Mouse (Mus musculus): ENCODE results near the gene Tapbpl. TPM values are rescaled to one million over a fixed set of nuclear protein-coding genes. Genes with fewer than 3 reads are reported as not detected.

Gene Tapbpl
- polyA plus RNA-seq, 1 experiment from 2014 or later = 2.5 TPM

DNA sequence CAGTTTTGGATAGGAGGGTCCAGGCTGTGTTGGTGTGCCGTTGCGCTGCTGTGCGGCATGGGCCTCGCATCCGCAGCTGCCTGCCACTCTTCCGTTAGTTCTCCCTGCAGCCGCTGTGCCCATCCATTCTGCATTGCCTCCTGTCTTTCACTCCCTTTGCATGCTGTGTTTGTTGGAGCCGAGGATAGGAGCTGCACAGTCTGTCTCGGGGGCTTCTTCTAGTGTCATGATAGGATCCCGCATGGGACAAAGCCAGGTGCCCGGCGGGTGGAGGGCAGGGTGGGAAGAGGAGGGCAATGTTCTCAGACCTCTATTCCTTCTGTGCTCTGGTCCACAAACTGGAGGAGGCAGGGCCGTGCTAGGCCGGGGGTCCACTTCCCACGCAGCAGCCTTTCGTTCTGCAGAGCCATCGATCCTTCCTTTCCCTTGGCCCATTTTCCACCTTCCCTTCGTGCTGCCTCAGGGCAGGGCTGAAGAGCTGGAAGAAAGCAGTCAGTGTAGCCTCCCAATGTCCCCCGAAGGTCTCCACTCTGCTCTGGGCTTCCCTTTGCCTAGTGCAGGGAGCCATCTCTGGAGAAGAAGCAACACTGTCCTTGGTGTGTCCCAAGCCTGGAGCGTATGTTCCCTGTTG, 10.4 kb downstream of the Tapbpl start:
- Histone ChIP-seq H3K4me3 (no peak overlapping the region), H3K27ac (no peak overlapping the region), H3K9me3 (no peaks in the 10 kb centered on the region), H3K9ac (no peak overlapping the region; the same call in 1 of the 2 replicates), H3K4me1 (peaks cover 4% of the 10 kb centered on the region; the same call in 1 of the 2 replicates), H3K36me3 (no peaks in the 10 kb centered on the region), H3K27me3 (no peaks in the 10 kb centered on the region; the same call in 1 of the 2 replicates), H3K4me2 (replicated peaks) (no peak overlapping the region)
- 88% methylated on average over 20 of the region's 20 CpGs for WGBS
- ATAC-seq (ENCODE audit: insufficient number of reproducible peaks, insufficient read depth, low FRiP score, low TSS enrichment) = no peak

GRCm38 (mm10) chr6:125218963-125219362, 12.7 kb downstream of the Tapbpl start:
- no peak overlapping the region for H3K9ac ChIP-seq
- no peak overlapping the region for H3K27ac ChIP-seq
- H3K4me2 ChIP-seq (replicated peaks) = no peak overlapping the region
- peaks cover 6% of the 10 kb centered on the region; the same call in 1 of the 2 replicates for H3K4me1 ChIP-seq
- H3K9me3 ChIP-seq = no peaks in the 10 kb centered on the region
- WGBS = 78% methylated on average over 4 of the region's 4 CpGs
- H3K27me3 ChIP-seq = peaks cover 2% of the 10 kb centered on the region
- no peak overlapping the region for H3K4me3 ChIP-seq
- no peak for ATAC-seq (ENCODE audit: insufficient number of reproducible peaks, insufficient read depth, low FRiP score, low TSS enrichment)
- H3K36me3 ChIP-seq = no peaks in the 10 kb centered on the region

DNA sequence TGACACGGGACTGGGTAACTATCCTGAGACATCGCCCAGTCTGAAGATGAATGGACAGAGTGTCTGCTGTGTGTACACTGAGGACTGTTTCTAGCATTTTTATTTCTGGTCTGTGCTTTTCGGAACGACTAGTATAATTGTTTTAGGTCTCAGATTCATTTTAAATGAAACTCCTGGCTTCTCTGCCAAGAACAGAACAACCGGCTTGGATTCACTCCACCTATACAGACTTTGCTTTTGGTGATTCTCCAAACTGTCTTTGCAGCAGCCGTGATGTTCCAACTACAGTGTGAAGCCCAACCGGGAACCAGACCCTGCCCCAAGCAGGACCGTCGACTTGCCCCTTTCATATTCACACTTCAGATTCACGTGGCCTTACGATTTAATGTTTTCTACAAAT, 13.8 kb downstream of the Tapbpl start:
- no peak overlapping the region for H3K4me3 ChIP-seq
- H3K27ac ChIP-seq = no peak overlapping the region
- H3K9ac ChIP-seq = no peak overlapping the region
- H3K27me3 ChIP-seq = peaks cover 12% of the 10 kb centered on the region
- no peaks in the 10 kb centered on the region for H3K36me3 ChIP-seq
- no peaks in the 10 kb centered on the region for H3K9me3 ChIP-seq
- H3K4me1 ChIP-seq = peaks cover 6% of the 10 kb centered on the region; the same call in 1 of the 2 replicates
- no peak for ATAC-seq (ENCODE audit: insufficient number of reproducible peaks, insufficient read depth, low FRiP score, low TSS enrichment)
- no peak overlapping the region for H3K4me2 ChIP-seq (replicated peaks)
- 88% methylated on average over 11 of the region's 11 CpGs for WGBS

GRCm38 (mm10) chr6:125216898-125217297, 14.8 kb downstream of the Tapbpl start:
- 78% methylated on average over 2 of the region's 2 CpGs for WGBS
- H3K27ac ChIP-seq = no peak overlapping the region
- no peak overlapping the region for H3K9ac ChIP-seq
- H3K4me3 ChIP-seq = no peak overlapping the region
- no peaks in the 10 kb centered on the region for H3K9me3 ChIP-seq
- H3K4me2 ChIP-seq (replicated peaks) = 0 out of 2 replicates have a peak overlapping the region, but pooled peaks have one; percentile 96
- H3K36me3 ChIP-seq = no peaks in the 10 kb centered on the region
- H3K4me1 ChIP-seq = peaks cover 6% of the 10 kb centered on the region; the same call in 1 of the 2 replicates
- peaks cover 12% of the 10 kb centered on the region for H3K27me3 ChIP-seq
- no peak for ATAC-seq (ENCODE audit: insufficient number of reproducible peaks, insufficient read depth, low FRiP score, low TSS enrichment)

DNA sequence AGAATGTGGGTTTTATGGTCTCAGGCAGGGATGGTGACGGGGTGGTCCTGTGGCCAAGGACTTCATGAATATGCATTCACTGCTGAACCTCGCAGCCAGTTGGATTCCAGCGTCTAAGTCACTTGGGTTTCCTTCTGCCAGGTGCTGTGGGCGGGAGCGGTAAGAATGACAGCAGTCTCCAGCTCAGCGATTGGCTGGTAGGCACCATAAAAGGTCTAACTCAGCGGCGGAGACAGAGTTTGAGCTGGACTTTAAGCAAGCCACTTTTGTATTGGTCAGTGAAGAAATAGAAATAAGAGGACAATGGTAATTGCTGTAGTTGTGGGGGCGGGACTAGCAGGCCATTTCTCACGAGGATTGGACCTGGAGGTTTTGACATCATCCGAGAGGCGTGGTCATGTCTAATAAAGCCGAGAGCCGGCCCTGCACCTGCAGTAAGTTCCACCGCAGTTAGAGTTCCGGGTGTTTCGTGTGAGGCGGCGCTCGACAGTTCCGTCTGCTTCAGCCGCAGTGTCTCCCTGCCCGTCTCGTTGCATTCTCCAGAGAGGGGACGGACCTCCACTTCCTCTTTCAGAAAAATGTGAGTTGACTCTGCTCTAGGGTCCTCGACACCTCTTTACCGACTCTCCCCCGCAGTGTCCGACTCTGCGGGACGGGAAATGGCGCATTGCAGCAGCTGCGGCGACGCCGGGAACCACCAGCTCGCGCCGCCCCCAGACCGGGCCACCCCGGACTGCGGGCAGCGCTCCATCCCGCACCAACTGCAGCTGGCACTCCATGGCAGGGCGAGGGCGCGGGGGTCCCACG, 16.3 kb downstream of the Tapbpl start, which contains the start of gene Vamp1:
Gene Vamp1, plus strand, starts transcription at position 404 of the 807 bp plus-strand sequence.
- H3K27ac ChIP-seq = 0 out of 2 replicates have a peak within 1 kb of the TSS, but pooled peaks have one; percentile 17
- peak within 1 kb of the TSS; percentile 96 for H3K4me2 ChIP-seq (replicated peaks)
- peak within 1 kb of the TSS; percentile 64 for H3K9ac ChIP-seq
- WGBS = under 1% methylated on average over 48 of the region's 48 CpGs
- H3K4me3 ChIP-seq = peak within 1 kb of the TSS; percentile 69
- ATAC-seq (ENCODE audit: insufficient number of reproducible peaks, insufficient read depth, low FRiP score, low TSS enrichment) = peak; percentile 91
- H3K9me3 ChIP-seq = no peaks in the 10 kb centered on the region
- no peaks in the 10 kb centered on the region for H3K36me3 ChIP-seq
- peaks cover 6% of the 10 kb centered on the region; the same call in 1 of the 2 replicates for H3K4me1 ChIP-seq
- H3K27me3 ChIP-seq = peaks cover 12% of the 10 kb centered on the region

- 80% methylated on average over 6 of the region's 6 CpGs for WGBS
- no peak for ATAC-seq (ENCODE audit: insufficient number of reproducible peaks, insufficient read depth, low FRiP score, low TSS enrichment)
- no peak overlapping the region for H3K4me2 ChIP-seq (replicated peaks)
- H3K4me1 ChIP-seq = peaks cover 6% of the 10 kb centered on the region; the same call in 1 of the 2 replicates
- H3K27me3 ChIP-seq = peaks cover 12% of the 10 kb centered on the region
- H3K36me3 ChIP-seq = no peaks in the 10 kb centered on the region
- H3K4me3 ChIP-seq = no peak overlapping the region
- H3K9ac ChIP-seq = no peak overlapping the region
- no peak overlapping the region for H3K27ac ChIP-seq
- no peaks in the 10 kb centered on the region for H3K9me3 ChIP-seq
Measured at GRCm38 (mm10) chr6:125213715-125214114, 17.9 kb downstream of the Tapbpl start.

DNA sequence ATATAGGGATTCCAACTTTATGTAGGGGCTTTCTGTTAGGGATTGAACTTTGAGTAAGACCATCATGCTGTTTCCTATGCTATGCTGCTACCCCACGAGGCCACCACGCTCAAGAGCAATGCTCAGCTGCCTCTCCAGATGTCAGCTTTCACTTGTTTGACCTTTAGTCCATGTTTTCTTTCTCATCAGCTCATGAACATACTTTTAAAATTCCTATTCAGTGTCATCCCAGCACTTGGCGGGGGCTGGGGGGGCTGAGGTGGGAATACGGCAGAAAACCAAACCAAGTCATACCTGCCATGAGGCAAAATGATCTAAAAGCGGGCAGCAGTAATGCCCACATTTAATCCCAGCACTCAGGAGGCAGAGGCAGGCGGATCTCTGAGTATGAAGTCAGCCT, 18.5 kb downstream of the Tapbpl start:
- H3K27ac ChIP-seq = no peak overlapping the region
- peaks cover 12% of the 10 kb centered on the region for H3K27me3 ChIP-seq
- 70% methylated on average over 6 of the region's 6 CpGs for WGBS
- peaks cover 6% of the 10 kb centered on the region; the same call in 1 of the 2 replicates for H3K4me1 ChIP-seq
- no peaks in the 10 kb centered on the region for H3K36me3 ChIP-seq
- H3K4me2 ChIP-seq (replicated peaks) = no peak overlapping the region
- H3K4me3 ChIP-seq = no peak overlapping the region
- no peaks in the 10 kb centered on the region for H3K9me3 ChIP-seq
- no peak overlapping the region for H3K9ac ChIP-seq
- ATAC-seq (ENCODE audit: insufficient number of reproducible peaks, insufficient read depth, low FRiP score, low TSS enrichment) = no peak

DNA sequence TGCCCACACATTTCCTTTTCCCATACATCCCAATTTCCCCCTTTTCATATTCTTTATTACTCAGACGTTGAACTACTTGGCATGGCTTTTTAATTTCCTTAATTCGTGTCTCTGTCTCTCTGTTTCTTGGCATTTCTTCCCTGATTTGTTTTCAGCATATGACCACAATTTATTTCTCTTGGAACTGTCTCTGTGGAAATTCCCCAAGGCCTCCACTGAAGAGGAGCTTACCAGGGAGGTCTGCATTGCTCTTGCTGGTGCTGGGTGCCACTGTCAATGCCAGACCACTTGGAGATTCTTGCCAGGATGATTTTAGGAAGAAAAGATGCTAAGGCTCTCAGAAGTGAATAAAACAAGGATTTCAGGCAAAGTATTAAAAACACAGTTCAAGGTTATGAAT, 19.0 kb downstream of the Tapbpl start:
- Histone ChIP-seq H3K4me2 (replicated peaks) (no peak overlapping the region), H3K4me1 (peaks cover 6% of the 10 kb centered on the region; the same call in 1 of the 2 replicates), H3K36me3 (no peaks in the 10 kb centered on the region), H3K9me3 (no peaks in the 10 kb centered on the region), H3K27me3 (peaks cover 12% of the 10 kb centered on the region), H3K9ac (no peak overlapping the region), H3K4me3 (no peak overlapping the region), H3K27ac (no peak overlapping the region)
- ATAC-seq (ENCODE audit: insufficient number of reproducible peaks, insufficient read depth, low FRiP score, low TSS enrichment) = no peak
- 49% methylated on average over 2 of the region's 2 CpGs for WGBS

DNA sequence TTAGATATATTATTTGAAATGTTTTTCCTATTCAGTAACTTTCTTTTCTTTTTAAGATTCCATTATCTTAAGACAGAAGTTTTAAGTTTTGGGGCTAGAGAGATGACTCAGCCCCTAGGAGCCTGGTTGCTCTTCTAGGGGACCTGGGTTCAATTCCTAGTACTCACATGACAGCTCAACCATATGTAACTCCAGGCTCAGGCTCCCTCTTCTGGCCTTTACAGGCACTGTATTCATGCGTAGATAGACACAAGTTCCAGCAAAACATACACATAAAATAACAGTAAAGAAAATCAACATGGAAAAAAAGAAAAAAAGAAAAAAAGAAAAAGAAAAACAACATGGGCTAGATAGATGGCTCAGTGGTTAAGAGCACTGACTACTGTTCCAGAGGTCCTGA, 21.2 kb downstream of the Tapbpl start:
- H3K27ac ChIP-seq = no peak overlapping the region
- H3K9ac ChIP-seq = no peak overlapping the region
- H3K27me3 ChIP-seq = peaks cover 12% of the 10 kb centered on the region
- H3K4me1 ChIP-seq = no peaks in the 10 kb centered on the region
- H3K4me3 ChIP-seq = no peak overlapping the region
- no peak for ATAC-seq (ENCODE audit: insufficient number of reproducible peaks, insufficient read depth, low FRiP score, low TSS enrichment)
- no peaks in the 10 kb centered on the region for H3K36me3 ChIP-seq
- WGBS = 72% methylated on average over 1 of the region's 1 CpGs
- no peak overlapping the region for H3K4me2 ChIP-seq (replicated peaks)
- H3K9me3 ChIP-seq = no peaks in the 10 kb centered on the region

- Histone ChIP-seq H3K4me2 (replicated peaks) (no peak overlapping the region), H3K27ac (no peak overlapping the region), H3K4me1 (0 out of 2 replicates have a peak, but pooled peaks cover 3% of the 10 kb centered on the region), H3K4me3 (no peak overlapping the region), H3K9me3 (no peaks in the 10 kb centered on the region), H3K27me3 (no peaks in the 10 kb centered on the region), H3K9ac (no peak overlapping the region), H3K36me3 (peaks cover 13% of the 10 kb centered on the region)
- no peak for ATAC-seq (ENCODE audit: insufficient number of reproducible peaks, insufficient read depth, low FRiP score, low TSS enrichment)
- WGBS = 73% methylated on average over 5 of the region's 5 CpGs
Measured at GRCm38 (mm10) chr6:125197166-125197565, 34.5 kb downstream of the Tapbpl start.

GRCm38 (mm10) chr6:125196301-125196700, 35.4 kb downstream of the Tapbpl start:
- no peak overlapping the region for H3K27ac ChIP-seq
- WGBS = 55% methylated on average over 3 of the region's 3 CpGs
- no peak for ATAC-seq (ENCODE audit: insufficient number of reproducible peaks, insufficient read depth, low FRiP score, low TSS enrichment)

More at GRCm38 (mm10) chr6:125196301-125196700, 35.4 kb downstream of the Tapbpl start:
- Histone ChIP-seq H3K9ac (no peak overlapping the region), H3K9me3 (no peaks in the 10 kb centered on the region), H3K27me3 (no peaks in the 10 kb centered on the region), H3K4me2 (replicated peaks) (no peak overlapping the region), H3K4me1 (0 out of 2 replicates have a peak, but pooled peaks cover 3% of the 10 kb centered on the region), H3K36me3 (peaks cover 13% of the 10 kb centered on the region), H3K4me3 (no peak overlapping the region)

Data from embryonic facial prominence, embryonic 12.5 days (tissue).